Mouse (Mus musculus) embryonic facial prominence, embryonic 12.5 days (tissue): ENCODE results near the gene Tmem255a. TPM values are rescaled to one million over a fixed set of nuclear protein-coding genes. Genes with fewer than 3 reads are reported as not detected.

Source experiments
- ATAC-seq: fragments of 200-750 bp; cut with Nextera tagmentation; 2 replicates; pipeline ENCODE4 v1.8.0; 2017; ENCODE audit not compliant: insufficient number of reproducible peaks, insufficient read depth, low FRiP score, low TSS enrichment
- H3K27ac ChIP-seq: fragments of 300-500 bp; sonication (generic); 2 replicates; pipeline ENCODE4 v1.5.1; 2016; ENCODE audit warnings: mild to moderate bottlenecking
- H3K27me3 ChIP-seq: fragments of 300-500 bp; sonication (generic); 2 replicates; pipeline ENCODE4 v1.6.1; 2016; ENCODE audit warnings: mild to moderate bottlenecking, moderate library complexity
- H3K36me3 ChIP-seq: fragments of 300-500 bp; sonication (generic); 2 replicates; pipeline ENCODE4 v1.6.1; 2016; ENCODE audit warnings: mild to moderate bottlenecking
- H3K4me1 ChIP-seq: fragments of 300-500 bp; sonication (generic); 2 replicates; pipeline ENCODE4 v1.6.1; 2016
- H3K4me2 ChIP-seq: fragments of 300-500 bp; sonication (generic); replicated peaks from 2 replicates; pipeline ENCODE4 v1.6.1; 2016; ENCODE audit warnings: mild to moderate bottlenecking, moderate library complexity
- H3K4me3 ChIP-seq: fragments of 300-500 bp; sonication (generic); 2 replicates; pipeline ENCODE4 v1.5.1; 2016; ENCODE audit warnings: mild to moderate bottlenecking
- H3K9ac ChIP-seq: fragments of 300-500 bp; sonication (generic); 2 replicates; pipeline ENCODE4 v1.6.1; 2016; ENCODE audit warnings: mild to moderate bottlenecking, moderate library complexity
- H3K9me3 ChIP-seq: fragments of 300-500 bp; sonication (generic); 2 replicates; pipeline ENCODE4 v1.6.1; 2016; ENCODE audit warnings: mild to moderate bottlenecking, moderate library complexity
- WGBS: fragments of 180-500 bp; shearing (Covaris S2); methylation state at CpG from one replicate; pipeline ENCODE4 v1.1.7; 2016; 5-methylcytosine and 5-hydroxymethylcytosine counted together
- microRNA-seq: library from miRNA; unstranded; fragments of <30 nt; microRNA quantifications from one replicate; pipeline ENCODE4, GENCODE M21; 2017
- polyA plus RNA-seq: library from polyadenylated mRNA; unstranded; fragments of >200 nt; fragmentation: Nextera tagmentation; extraction: Ambion mirVana; gene quantifications from 2 replicates; pipeline ENCODE4 v1.2.1, GENCODE M21; 2016

The Tmem255a gene
- polyA plus RNA-seq, 1 experiment from 2014 or later: 28.1 TPM

GRCm38 (mm10) chrX:38159097-38159496 lies 93.1 kb downstream of the Tmem255a start:
- Histone ChIP-seq H3K27me3 (no peaks in the 10 kb centered on the region), H3K36me3 (no peaks in the 10 kb centered on the region), H3K4me2 (no peak overlapping the region), H3K4me3 (no peak overlapping the region), H3K9ac (no peak overlapping the region), H3K9me3 (no peaks in the 10 kb centered on the region), H3K27ac (no peak overlapping the region), H3K4me1 (no peaks in the 10 kb centered on the region)
- 41% methylated on average over 1 of the region's 1 CpGs for WGBS
- no peak for ATAC-seq

Small RNA genes lying within 50 kb of the gene (microRNA-seq; reads per million reads assigned to microRNA genes)
- gene Mir3110: 1.1 reads per million

Other genes starting within 250 kb of the Tmem255a start
- gene Btg1-ps1, start 233.6 kb downstream of the Tmem255a start, polyA plus RNA-seq: not detected in 2 replicates
- gene Btg1-ps2, start 209.3 kb downstream of the Tmem255a start, polyA plus RNA-seq: not detected in 2 replicates
- not detected in 2 replicates for gene Rhox10, start 186.0 kb downstream of the Tmem255a start, polyA plus RNA-seq
- gene Rhox11, start 167.3 kb downstream of the Tmem255a start, polyA plus RNA-seq: not detected in 2 replicates
- gene Rhox12, start 141.5 kb downstream of the Tmem255a start, polyA plus RNA-seq: not detected in 2 replicates
- not detected in 2 replicates for gene Rhox13, start 131.2 kb downstream of the Tmem255a start, polyA plus RNA-seq
- gene Zbtb33, start 62.6 kb downstream of the Tmem255a start, polyA plus RNA-seq: 4.1 and 5.1 TPM in 2 replicates
- 0.15 TPM in 1 of 2 replicates, not detected in the other for gene Atp1b4, start 63.7 kb upstream of the Tmem255a start, polyA plus RNA-seq
- gene Lamp2, start 204.0 kb upstream of the Tmem255a start, polyA plus RNA-seq: 88.8 and 94.5 TPM in 2 replicates